Mouse (Mus musculus) cerebellum, adult 2 months (tissue): ENCODE results near the gene Gm42957. TPM values are rescaled to one million over a fixed set of nuclear protein-coding genes. Genes with fewer than 3 reads are reported as not detected.

Source experiments
- DNase-seq, 2 experiments: peaks; one replicate each; pipeline ENCODE4 v3.0.0; 2021
- H3K27ac ChIP-seq: fragments of 200-500 bp; 2 replicates; pipeline ENCODE4 v1.5.1; 2012; ENCODE audit warnings: low read length, control low read depth, inconsistent platforms; ENCODE audit not compliant: insufficient read depth
- H3K27me3 ChIP-seq: fragments of 200-500 bp; 2 replicates; pipeline ENCODE4 v1.6.1; 2012; ENCODE audit warnings: inconsistent platforms, mild to moderate bottlenecking, low read length, moderate library complexity; ENCODE audit not compliant: control insufficient read depth, insufficient read depth
- H3K4me1 ChIP-seq: fragments of 200-500 bp; 2 replicates; pipeline ENCODE4 v1.6.1; 2011; ENCODE audit warnings: low read length; ENCODE audit not compliant: control insufficient read depth, insufficient read depth
- H3K4me3 ChIP-seq: fragments of 200-500 bp; replicated peaks from 2 replicates; pipeline ENCODE3; 2011; ENCODE audit warnings: mild to moderate bottlenecking, low read depth, low read length, control low read depth; ENCODE audit not compliant: insufficient read depth
- CTCF ChIP-seq: fragments of 200-500 bp; IDR thresholded peaks from 2 replicates; pipeline ENCODE4 v1.5.1; 2011; ENCODE audit warnings: low read depth, mild to moderate bottlenecking, control low read depth, low read length, moderate library complexity, borderline replicate concordance; ENCODE audit not compliant: insufficient read depth
- POLR2A ChIP-seq: fragments of 200-500 bp; IDR thresholded peaks from 2 replicates; pipeline ENCODE4 v1.6.1; 2011; ENCODE audit warnings: low read length, control low read depth, borderline replicate concordance; ENCODE audit not compliant: insufficient read depth
- WGBS: fragments of 180-500 bp; shearing (Covaris S2); methylation state at CpG from one replicate; pipeline ENCODE4 v1.1.7; 2018; 5-methylcytosine and 5-hydroxymethylcytosine counted together
- polyA plus RNA-seq: library from polyadenylated mRNA; depleted of rRNA; stranded (reverse); fragments of >200 nt; gene quantifications from 2 replicates; pipeline ENCODE4 v1.2.3, GENCODE M21; 2012; rRNA removed

Gene Gm42957
- 0.16 and 0.21 TPM in 2 replicates for polyA plus RNA-seq

DNA sequence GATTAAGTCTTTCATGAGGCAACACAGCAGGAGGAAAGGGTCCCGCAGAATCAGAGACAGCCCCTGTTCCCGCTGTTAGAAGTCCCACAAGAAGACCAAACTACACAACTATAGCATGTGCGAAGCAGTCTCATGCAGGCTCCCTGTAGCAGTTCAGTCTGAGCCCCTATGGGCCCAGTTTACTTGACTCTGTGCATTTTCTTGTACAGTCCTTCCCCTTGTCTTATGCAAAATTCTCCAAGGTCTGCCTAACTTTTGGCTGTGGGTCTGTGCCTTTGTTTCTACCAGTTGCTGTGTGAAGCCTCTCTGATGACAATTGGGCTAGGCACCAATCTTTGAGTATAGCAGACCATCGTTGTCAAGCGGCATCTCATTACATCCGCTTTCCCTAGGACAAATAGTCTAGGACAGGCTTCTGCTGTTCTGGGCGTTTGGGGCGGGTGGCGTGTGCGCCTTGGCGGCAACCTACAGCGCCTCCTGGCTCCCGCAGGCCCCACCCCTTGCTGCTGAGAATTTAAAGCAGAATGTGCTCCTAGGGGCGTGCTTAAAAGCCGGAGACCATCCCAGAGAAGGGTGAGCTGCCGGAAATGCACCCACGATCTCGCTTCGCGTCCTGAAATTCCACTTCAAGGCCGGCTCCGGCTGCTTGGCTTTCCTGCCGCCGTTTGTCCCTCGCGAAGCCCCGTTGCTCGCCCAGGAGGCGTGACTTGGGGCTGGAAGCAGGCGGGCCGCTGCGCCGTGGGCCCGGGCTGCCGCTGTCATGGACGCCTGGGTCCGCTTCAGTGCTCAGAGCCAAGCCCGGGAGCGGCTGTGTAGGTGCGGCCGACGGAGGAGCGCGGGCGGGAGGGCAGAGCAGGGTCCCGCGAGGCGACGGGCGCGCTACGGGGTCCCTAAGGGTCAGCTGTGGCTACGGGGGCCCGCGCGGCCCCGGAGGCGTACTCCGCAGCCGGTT is at the start of gene Gm42957, which contains the start of gene Pex11b:
Gene Gm42957, plus strand, starts transcription at position 547 of the 952 bp plus-strand sequence.
Gene Pex11b, plus strand, starts transcription at position 449 of the 952 bp plus-strand sequence.
- H3K4me3 ChIP-seq = peak within 1 kb of the TSS; percentile 87
- peak; percentile 88 to 91 for DNase-seq
- peaks cover 7% of the 10 kb centered on the region for H3K4me1 ChIP-seq
- WGBS = 2% methylated on average over 60 of the region's 60 CpGs
- TF ChIP-seq POLR2A (peak; percentile 68; the same call in 1 of the 2 replicates), CTCF (no peak)
- H3K27ac ChIP-seq = peak within 1 kb of the TSS; percentile 30
- H3K27me3 ChIP-seq = no peaks in the 10 kb centered on the region

GRCm38 (mm10) chr3:96590657-96591056 is 44.6 kb upstream of the Gm42957 start:
- Histone ChIP-seq H3K4me1 (peaks cover 9% of the 10 kb centered on the region; the same call in 1 of the 2 replicates), H3K4me3 (no peak overlapping the region), H3K27me3 (no peaks in the 10 kb centered on the region; the same call in 1 of the 2 replicates), H3K27ac (no peak overlapping the region)
- no peak for TF ChIP-seq CTCF
- TF ChIP-seq POLR2A = no peak
- 78% methylated on average over 4 of the region's 4 CpGs for WGBS
- no peak for DNase-seq

GRCm38 (mm10) chr3:96593374-96593773 is 41.9 kb upstream of the Gm42957 start:
- TF ChIP-seq CTCF (no peak), POLR2A (no peak)
- under 1% methylated on average over 10 of the region's 10 CpGs for WGBS
- H3K27me3 ChIP-seq = no peaks in the 10 kb centered on the region
- H3K4me1 ChIP-seq = peaks cover 9% of the 10 kb centered on the region; the same call in 1 of the 2 replicates
- H3K27ac ChIP-seq = peak overlapping the region; percentile 83
- peak overlapping the region; percentile 84 for H3K4me3 ChIP-seq
- DNase-seq = peak; percentile 51 to 53

- H3K27ac ChIP-seq = peak within 1 kb of the TSS; percentile 83
- DNase-seq = peak; percentile 97 to 98
- no peaks in the 10 kb centered on the region for H3K27me3 ChIP-seq
- H3K4me1 ChIP-seq = peaks cover 14% of the 10 kb centered on the region
- H3K4me3 ChIP-seq = peak within 1 kb of the TSS; percentile 84
- TF ChIP-seq POLR2A (peak; percentile 67), CTCF (peak; percentile 17; the same call in 1 of the 2 replicates)
- under 1% methylated on average over 38 of the region's 38 CpGs for WGBS
Measured at GRCm38 (mm10) chr3:96593790-96594560, 41.3 kb upstream of the Gm42957 start, which contains the start of gene Polr3gl. Gene Polr3gl, minus strand, starts transcription at chr3:96594181.

DNA sequence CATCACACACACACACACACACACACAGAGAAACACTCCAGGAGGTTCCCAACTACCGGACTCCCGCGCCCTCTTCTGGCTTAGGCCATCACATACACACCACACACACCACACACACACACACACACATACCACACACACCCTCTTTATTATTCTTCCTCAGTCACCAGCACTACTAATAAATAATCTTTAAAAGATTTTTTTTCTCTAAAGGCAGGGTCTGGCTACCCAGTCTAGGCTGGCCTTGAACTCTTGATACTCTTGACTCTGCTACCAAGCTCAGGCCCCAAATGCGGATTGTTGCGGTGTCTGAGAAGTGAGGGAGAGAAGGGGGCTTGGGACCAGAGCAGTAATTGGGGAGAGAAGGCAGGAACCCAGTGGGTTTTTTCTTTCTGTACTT is 40.4 kb upstream of the Gm42957 start:
- no peak overlapping the region for H3K27ac ChIP-seq
- TF ChIP-seq CTCF = no peak
- WGBS = 72% methylated on average over 5 of the region's 5 CpGs

GRCm38 (mm10) chr3:96595661-96596060 is 39.6 kb upstream of the Gm42957 start:
- peak overlapping the region; percentile 99 for H3K27ac ChIP-seq

More for the DNA sequence above, 40.4 kb upstream of the Gm42957 start:
- no peak overlapping the region for H3K4me3 ChIP-seq
- no peak for DNase-seq
- H3K27me3 ChIP-seq = no peaks in the 10 kb centered on the region
- peaks cover 18% of the 10 kb centered on the region for H3K4me1 ChIP-seq

DNA sequence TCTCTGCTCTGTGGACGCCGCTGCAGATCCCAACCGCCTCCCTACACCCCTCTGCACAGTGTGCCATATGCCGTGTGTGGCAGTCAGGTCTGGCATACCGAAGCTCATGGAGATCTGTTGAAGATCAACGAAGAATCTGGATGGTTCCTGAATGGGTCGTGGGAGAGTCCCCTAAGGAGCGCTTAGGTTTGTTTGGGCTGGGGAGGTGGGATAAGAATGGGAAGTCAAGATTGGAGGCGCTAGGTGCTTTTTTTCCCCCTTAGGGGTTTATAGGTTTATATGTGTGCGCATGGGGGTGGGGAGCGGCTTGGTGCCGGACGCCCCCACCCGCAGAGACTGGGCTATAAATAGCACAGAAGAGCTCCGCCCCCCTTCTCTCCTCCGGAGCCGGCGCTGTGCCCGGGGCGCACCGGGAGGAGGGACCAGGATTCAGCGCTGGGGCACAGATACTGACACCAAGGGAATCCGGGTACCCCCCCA is 39.0 kb upstream of the Gm42957 start, which contains the start of gene Ankrd34a:
Gene Ankrd34a, plus strand, starts transcription at position 409 of the 480 bp plus-strand sequence.
- Histone ChIP-seq H3K27ac (peak within 1 kb of the TSS; percentile 99), H3K4me3 (peak within 1 kb of the TSS; percentile 73), H3K27me3 (no peaks in the 10 kb centered on the region), H3K4me1 (peaks cover 18% of the 10 kb centered on the region)
- TF ChIP-seq CTCF (no peak), POLR2A (peak; percentile 35; the same call in 1 of the 2 replicates)
- peak; percentile 92 to 93 for DNase-seq
- under 1% methylated on average over 23 of the region's 23 CpGs for WGBS

More at GRCm38 (mm10) chr3:96595661-96596060, 39.6 kb upstream of the Gm42957 start:
- Histone ChIP-seq H3K4me3 (peak overlapping the region; percentile 73), H3K27me3 (no peaks in the 10 kb centered on the region), H3K4me1 (peaks cover 18% of the 10 kb centered on the region)
- peak; percentile 59 to 76 for DNase-seq
- 8% methylated on average over 6 of the region's 6 CpGs for WGBS
- TF ChIP-seq CTCF (no peak), POLR2A (no peak)
